Mouse (Mus musculus) adrenal gland, postnatal 4 days (tissue): ENCODE measurements around the gene Drd2. TPM values are rescaled to one million over a fixed set of nuclear protein-coding genes. Genes with fewer than 3 reads are reported as not detected.

Experiments
- DNase-seq, 2 experiments: peaks; one replicate each; pipeline ENCODE4 v3.0.0; 2021 to 2022; ENCODE audit warnings: low spot score in 2 of 2, mixed read lengths in 2 of 2
- total RNA-seq, 2 experiments: library from RNA; stranded (reverse); gene quantifications; 2 replicates each; pipeline ENCODE4 v1.2.3; 2021

Gene Drd2
- total RNA-seq, 2 experiments from 2014 or later, result 2.1 to 2.4 TPM

- no peak for DNase-seq
Observed at GRCm38 (mm10) chr9:49450491-49450890, 110.1 kb downstream of the Drd2 start.

DNA sequence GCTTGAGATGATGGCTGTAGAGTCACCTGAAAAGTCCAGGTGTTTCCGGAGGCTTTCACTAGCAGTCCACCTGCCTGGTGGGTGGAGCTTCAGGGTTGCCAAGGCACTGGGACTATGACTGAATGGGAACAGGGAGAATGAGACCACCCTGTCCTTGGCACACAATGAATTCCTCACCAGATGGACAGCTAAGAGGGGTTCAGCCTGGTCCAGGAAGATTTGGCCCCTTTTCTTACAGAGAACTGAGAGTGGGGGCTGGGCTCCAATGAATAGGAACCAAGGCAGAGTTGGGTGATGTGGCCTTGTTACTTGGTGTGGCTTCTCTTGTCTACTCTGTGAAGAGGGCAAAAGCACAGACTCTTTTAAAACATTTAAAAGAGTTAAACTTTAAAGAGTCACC lies 112.0 kb downstream of the Drd2 start:
- no peak for DNase-seq

GRCm38 (mm10) chr9:49456136-49456535 lies 115.7 kb downstream of the Drd2 start:
- DNase-seq, result no peak

Other genes starting within 250 kb of the Drd2 start
- not detected for gene Gm4894, start 90.1 kb upstream of the Drd2 start, total RNA-seq
- gene Ankk1, start 86.4 kb downstream of the Drd2 start, total RNA-seq, result not detected
- 1 to 10 TPM; 9.5 to 9.8 TPM for gene Ttc12, start 145.6 kb downstream of the Drd2 start, total RNA-seq